Mouse (Mus musculus) embryonic facial prominence, embryonic 15.5 days (tissue): ENCODE measurements around the gene Fmnl2. TPM values are rescaled to one million over a fixed set of nuclear protein-coding genes. Genes with fewer than 3 reads are reported as not detected.
A peak's percentile ranks its signal among the peaks of the same experiment; 100 is the strongest.

ENCODE experiments used
- ATAC-seq: fragments of 200-750 bp; cut with Nextera tagmentation; 2 replicates; pipeline ENCODE4 v1.8.0; 2017; ENCODE audit warnings: low read depth, moderate TSS enrichment; ENCODE audit not compliant: insufficient number of reproducible peaks, low FRiP score, low TSS enrichment
- H3K27ac ChIP-seq: fragments of 300-500 bp; sonication (generic); replicated peaks from 2 replicates; pipeline ENCODE4 v1.5.1; 2015; ENCODE audit warnings: mild to moderate bottlenecking, inconsistent platforms
- H3K27me3 ChIP-seq: fragments of 300-500 bp; sonication (generic); 2 replicates; pipeline ENCODE4 v1.6.1; 2015; ENCODE audit warnings: inconsistent platforms
- H3K36me3 ChIP-seq: fragments of 300-500 bp; sonication (generic); 2 replicates; pipeline ENCODE4 v1.6.1; 2015; ENCODE audit warnings: mild to moderate bottlenecking, inconsistent platforms
- H3K4me1 ChIP-seq: fragments of 300-500 bp; sonication (generic); 2 replicates; pipeline ENCODE4 v1.6.1; 2015; ENCODE audit warnings: inconsistent platforms
- H3K4me2 ChIP-seq: fragments of 300-500 bp; sonication (generic); replicated peaks from 2 replicates; pipeline ENCODE4 v1.6.1; 2015; ENCODE audit warnings: mild to moderate bottlenecking, inconsistent platforms
- H3K4me3 ChIP-seq: fragments of 300-500 bp; sonication (generic); replicated peaks from 2 replicates; pipeline ENCODE4 v1.5.1; 2015; ENCODE audit warnings: mild to moderate bottlenecking, inconsistent platforms
- H3K9ac ChIP-seq: fragments of 300-500 bp; sonication (generic); 2 replicates; pipeline ENCODE4 v1.6.1; 2015; ENCODE audit warnings: inconsistent platforms
- H3K9me3 ChIP-seq: fragments of 300-500 bp; sonication (generic); replicated peaks from 2 replicates; pipeline ENCODE4 v1.6.1; 2016; ENCODE audit warnings: inconsistent platforms
- WGBS: fragments of 180-500 bp; shearing (Covaris S2); methylation state at CpG from one replicate; pipeline ENCODE4 v1.1.7; 2015; 5-methylcytosine and 5-hydroxymethylcytosine counted together
- polyA plus RNA-seq: library from polyadenylated mRNA; unstranded; fragments of >200 nt; fragmentation: Nextera tagmentation; extraction: Ambion mirVana; gene quantifications from 2 replicates; pipeline ENCODE4 v1.2.1, GENCODE M21; 2015

Gene Fmnl2
- polyA plus RNA-seq, 1 experiment from 2014 or later, result 8.1 TPM

DNA sequence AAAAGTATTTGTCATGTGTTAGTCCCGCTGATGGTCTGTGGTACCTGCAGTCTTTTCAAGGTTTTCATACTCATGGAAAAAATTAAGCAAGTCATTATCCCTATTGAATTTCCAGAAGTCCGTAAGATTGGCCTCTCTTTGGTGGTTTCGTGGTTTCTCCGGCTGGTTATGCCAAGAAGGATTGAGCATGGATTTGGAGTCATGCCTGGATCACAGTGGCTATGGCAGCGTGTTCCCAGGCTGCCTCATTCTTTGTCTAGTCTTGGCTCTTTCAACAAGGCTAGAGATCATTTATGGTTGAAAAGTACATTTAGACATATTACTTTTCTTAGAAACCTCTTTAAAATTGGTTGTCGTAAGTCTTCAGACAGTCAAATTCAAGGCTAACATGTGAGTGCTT lies 192.7 kb downstream of the Fmnl2 start:
- Histone ChIP-seq H3K4me3 (no peak overlapping the region), H3K9ac (no peak overlapping the region), H3K4me2 (no peak overlapping the region), H3K36me3 (peaks cover 3% of the 10 kb centered on the region; the same call in 1 of the 2 replicates), H3K27me3 (no peaks in the 10 kb centered on the region), H3K4me1 (peaks cover 46% of the 10 kb centered on the region), H3K9me3 (no peaks in the 10 kb centered on the region), H3K27ac (0 out of 2 replicates have a peak overlapping the region, but pooled peaks have one; percentile 39)
- 50% methylated on average over 6 of the region's 6 CpGs for WGBS
- ATAC-seq, result no peak

DNA sequence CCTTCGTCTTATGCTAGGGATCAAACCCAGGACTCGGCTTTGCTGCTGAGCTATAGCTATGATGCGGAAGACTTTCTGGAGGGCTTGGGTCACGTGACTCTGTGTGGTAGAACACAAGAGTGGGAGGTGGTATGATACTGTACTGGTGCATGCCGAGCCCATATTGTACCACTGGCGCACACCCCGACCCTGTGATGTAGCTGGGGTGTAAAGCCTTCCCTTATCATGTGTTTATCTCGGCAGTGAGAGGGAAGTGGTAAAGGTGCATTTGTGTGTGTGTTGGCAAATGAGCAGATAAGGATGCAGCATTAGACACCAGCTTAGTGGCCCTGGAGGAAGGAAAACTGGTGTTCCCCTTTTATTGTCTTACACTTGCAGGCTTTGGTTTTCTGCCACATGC lies 193.8 kb downstream of the Fmnl2 start:
- Histone ChIP-seq H3K27ac (peak overlapping the region; percentile 28; the same call in 1 of the 2 replicates), H3K4me2 (no peak overlapping the region), H3K27me3 (no peaks in the 10 kb centered on the region), H3K4me3 (no peak overlapping the region), H3K9me3 (no peaks in the 10 kb centered on the region), H3K4me1 (peaks cover 46% of the 10 kb centered on the region), H3K36me3 (peaks cover 3% of the 10 kb centered on the region; the same call in 1 of the 2 replicates), H3K9ac (no peak overlapping the region)
- 73% methylated on average over 8 of the region's 8 CpGs for WGBS
- ATAC-seq, result no peak

DNA sequence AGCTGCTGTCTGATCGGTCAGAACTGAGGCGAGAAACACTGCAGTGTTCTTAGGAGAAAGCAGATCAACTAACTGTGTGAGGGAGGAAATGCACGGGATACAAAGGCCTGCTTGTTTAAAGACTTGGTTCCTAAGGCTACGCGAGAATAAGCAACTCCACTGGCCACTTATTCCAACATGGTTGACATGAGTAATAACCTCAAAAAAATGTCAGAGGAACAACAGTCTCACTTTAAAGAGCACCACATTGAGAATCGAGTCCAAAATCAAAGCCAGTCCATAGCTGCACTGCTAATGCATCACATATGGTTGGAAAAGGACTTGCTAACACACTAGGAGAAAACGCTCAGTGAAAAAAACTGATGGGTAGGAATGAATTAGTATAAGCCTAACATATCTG lies 196.1 kb downstream of the Fmnl2 start:
- Histone ChIP-seq H3K9me3 (no peaks in the 10 kb centered on the region), H3K27ac (peak overlapping the region; percentile 75), H3K27me3 (no peaks in the 10 kb centered on the region), H3K9ac (no peak overlapping the region), H3K4me1 (peaks cover 31% of the 10 kb centered on the region), H3K36me3 (peaks cover 3% of the 10 kb centered on the region; the same call in 1 of the 2 replicates), H3K4me2 (no peak overlapping the region), H3K4me3 (no peak overlapping the region)
- WGBS, result 31% methylated on average over 7 of the region's 7 CpGs
- ATAC-seq, result peak; percentile 72

DNA sequence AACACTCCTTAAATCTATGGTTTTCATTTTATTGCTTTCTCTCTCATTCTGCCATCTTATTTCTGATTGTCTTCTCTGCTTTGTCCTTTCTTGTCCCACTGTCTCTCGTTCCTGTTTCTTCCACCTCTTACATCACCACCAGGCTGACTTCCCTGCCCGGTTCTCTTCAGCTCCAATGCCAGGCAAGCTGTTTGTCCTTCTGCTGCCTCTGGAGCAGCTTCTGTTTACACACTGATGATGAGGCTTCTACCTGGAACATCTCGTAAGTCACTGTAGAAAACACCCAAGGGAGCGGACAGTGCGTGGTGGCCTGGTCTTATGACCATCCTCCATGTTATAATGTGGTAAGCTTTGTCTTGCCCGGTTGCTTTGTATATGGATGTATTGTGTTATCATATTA lies 198.9 kb downstream of the Fmnl2 start:
- Histone ChIP-seq H3K4me1 (peaks cover 18% of the 10 kb centered on the region), H3K27me3 (no peaks in the 10 kb centered on the region), H3K27ac (no peak overlapping the region), H3K9ac (no peak overlapping the region), H3K36me3 (peaks cover 3% of the 10 kb centered on the region; the same call in 1 of the 2 replicates), H3K4me2 (no peak overlapping the region), H3K9me3 (no peaks in the 10 kb centered on the region), H3K4me3 (no peak overlapping the region)
- WGBS, result 94% methylated on average over 6 of the region's 6 CpGs
- no peak for ATAC-seq

DNA sequence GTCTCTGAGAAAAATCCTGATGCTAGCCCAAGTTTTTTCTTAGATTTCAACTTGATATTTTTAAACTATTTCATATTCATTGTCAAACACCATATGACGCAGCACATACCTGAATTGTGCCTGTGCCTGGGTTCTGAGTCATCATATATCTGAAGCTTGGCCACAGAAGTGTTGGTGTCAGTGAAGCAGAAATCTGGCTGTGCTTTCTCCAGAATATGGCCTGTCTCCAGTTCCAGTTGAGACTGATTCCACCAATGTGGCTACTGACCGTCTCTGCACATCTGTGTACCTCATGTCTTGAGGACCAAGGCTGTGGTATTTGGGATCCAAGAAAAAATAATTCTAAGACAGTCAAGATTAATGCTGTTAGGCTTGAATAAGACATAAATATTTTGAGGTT lies 199.6 kb downstream of the Fmnl2 start:
- 67% methylated on average over 2 of the region's 2 CpGs for WGBS
- Histone ChIP-seq H3K4me3 (no peak overlapping the region), H3K9ac (no peak overlapping the region), H3K4me2 (no peak overlapping the region), H3K4me1 (peaks cover 15% of the 10 kb centered on the region), H3K9me3 (no peaks in the 10 kb centered on the region), H3K27me3 (no peaks in the 10 kb centered on the region), H3K27ac (no peak overlapping the region), H3K36me3 (peaks cover 3% of the 10 kb centered on the region; the same call in 1 of the 2 replicates)
- no peak for ATAC-seq

DNA sequence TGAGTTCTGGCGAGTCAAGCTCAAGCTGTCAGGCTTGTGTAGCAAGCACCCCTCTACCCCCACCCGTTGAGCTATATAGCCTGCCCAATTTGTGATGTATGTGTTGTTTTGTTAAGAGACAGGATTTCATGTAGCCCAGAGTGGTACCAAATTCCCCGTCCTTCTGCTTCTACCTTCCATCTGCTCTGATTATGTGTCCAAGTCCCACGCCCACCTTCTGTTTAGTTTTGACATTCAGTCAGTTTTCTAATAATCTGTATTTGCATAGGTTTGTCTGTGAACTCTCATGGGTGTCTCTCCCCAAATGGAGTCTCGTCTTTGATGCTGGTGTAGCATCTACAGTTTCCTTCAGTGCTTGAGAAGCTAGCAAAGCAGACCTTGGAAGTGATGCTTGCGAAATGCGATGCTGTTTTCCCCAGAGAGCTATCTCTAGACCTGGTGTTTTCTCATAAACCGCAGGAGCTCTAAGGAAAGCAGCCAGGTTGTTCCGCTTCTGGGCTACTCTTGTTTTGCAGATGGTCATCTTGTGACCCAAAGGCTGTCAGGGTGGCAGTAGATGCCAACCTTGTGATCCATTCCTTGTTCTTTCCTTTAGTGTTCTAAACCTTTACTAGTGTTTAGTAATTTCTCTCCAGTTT lies 203.8 kb downstream of the Fmnl2 start:
- H3K4me3 ChIP-seq, result no peak overlapping the region
- no peaks in the 10 kb centered on the region for H3K9me3 ChIP-seq
- no peak overlapping the region for H3K9ac ChIP-seq
- H3K36me3 ChIP-seq, result no peaks in the 10 kb centered on the region
- WGBS, result 83% methylated on average over 9 of the region's 9 CpGs
- no peaks in the 10 kb centered on the region for H3K27me3 ChIP-seq
- no peak overlapping the region for H3K27ac ChIP-seq
- ATAC-seq, result no peak
- H3K4me2 ChIP-seq, result no peak overlapping the region
- no peaks in the 10 kb centered on the region for H3K4me1 ChIP-seq

DNA sequence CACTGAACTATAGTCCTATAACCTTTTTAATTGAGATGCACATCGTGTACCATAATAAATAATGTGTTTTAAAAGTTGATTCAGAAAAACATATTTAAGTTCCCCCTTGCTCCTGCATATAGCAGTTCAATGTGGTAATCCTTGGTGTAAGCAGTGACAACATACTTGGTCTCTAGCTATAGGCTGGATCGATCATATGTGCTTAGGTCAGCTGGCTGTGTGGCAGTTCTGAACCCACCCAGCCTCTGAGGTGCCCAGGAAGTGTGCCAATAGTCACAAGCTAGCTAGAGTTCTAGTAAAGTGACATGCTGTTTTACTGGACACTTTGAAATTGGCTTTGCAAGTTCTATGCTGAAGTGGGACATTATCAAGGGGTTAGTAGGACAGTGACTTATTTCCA lies 209.3 kb downstream of the Fmnl2 start:
- no peak for ATAC-seq
- Histone ChIP-seq H3K9ac (no peak overlapping the region), H3K4me3 (no peak overlapping the region), H3K36me3 (no peaks in the 10 kb centered on the region), H3K4me1 (0 out of 2 replicates have a peak, but pooled peaks cover 3% of the 10 kb centered on the region), H3K4me2 (no peak overlapping the region), H3K27ac (no peak overlapping the region), H3K27me3 (no peaks in the 10 kb centered on the region), H3K9me3 (no peaks in the 10 kb centered on the region)
- 94% methylated on average over 2 of the region's 2 CpGs for WGBS

DNA sequence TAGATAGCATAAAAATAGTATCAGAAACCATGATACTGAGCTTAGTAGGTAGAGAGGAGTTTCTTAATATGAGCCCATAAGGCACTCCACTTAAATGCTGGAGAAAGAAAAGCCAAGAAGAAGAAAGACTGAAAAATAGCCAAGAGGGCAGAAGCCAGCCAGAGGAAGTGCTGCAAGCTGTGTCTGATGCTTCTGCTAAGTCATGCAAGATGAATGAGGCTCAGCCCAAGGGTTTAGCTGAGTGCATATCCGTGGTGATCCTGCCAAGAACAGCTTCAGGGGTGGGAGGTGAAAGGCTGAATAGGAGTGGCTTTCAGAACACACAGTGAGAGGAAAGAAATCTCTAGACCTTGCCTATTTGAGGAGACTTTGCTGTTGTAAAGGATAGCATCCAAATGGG lies 212.9 kb downstream of the Fmnl2 start:
- H3K27ac ChIP-seq, result no peak overlapping the region
- no peak for ATAC-seq
- 0 out of 2 replicates have a peak, but pooled peaks cover 3% of the 10 kb centered on the region for H3K4me1 ChIP-seq
- 27% methylated on average over 1 of the region's 1 CpGs for whole genome bisulfite sequencing
- no peaks in the 10 kb centered on the region for H3K36me3 ChIP-seq
- H3K4me3 ChIP-seq, result no peak overlapping the region
- H3K9me3 ChIP-seq, result no peaks in the 10 kb centered on the region
- no peaks in the 10 kb centered on the region for H3K27me3 ChIP-seq
- no peak overlapping the region for H3K4me2 ChIP-seq
- no peak overlapping the region for H3K9ac ChIP-seq

DNA sequence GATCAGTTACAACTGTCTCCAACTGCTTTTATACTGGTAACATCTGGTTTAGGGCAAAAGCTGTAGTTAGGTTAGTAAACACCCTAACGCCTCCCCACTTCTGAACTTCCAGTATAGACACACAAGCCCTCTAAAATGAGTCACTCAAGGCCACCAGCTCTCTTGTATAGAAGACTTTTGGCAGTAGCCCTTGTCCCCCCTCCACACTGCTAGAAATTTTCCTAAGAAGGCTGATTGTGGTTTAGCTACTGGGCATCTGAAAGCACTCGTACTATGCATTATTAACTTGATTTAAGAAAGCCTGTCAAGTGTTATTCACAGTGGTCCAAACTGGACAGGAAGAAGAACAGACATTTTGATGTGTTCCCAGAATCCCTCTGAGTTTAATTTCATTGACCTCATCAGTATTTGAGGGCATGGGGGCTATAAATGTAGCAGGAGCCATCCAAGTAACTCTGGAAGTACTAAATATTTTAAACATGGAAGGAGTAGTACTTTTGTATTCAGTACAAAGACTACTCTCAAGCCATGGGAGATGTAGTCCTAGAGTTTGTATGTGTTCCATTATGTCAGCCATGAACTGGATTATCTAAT lies 222.1 kb downstream of the Fmnl2 start:
- no peak overlapping the region for H3K9ac ChIP-seq
- WGBS, result 63% methylated on average over 2 of the region's 2 CpGs

DNA sequence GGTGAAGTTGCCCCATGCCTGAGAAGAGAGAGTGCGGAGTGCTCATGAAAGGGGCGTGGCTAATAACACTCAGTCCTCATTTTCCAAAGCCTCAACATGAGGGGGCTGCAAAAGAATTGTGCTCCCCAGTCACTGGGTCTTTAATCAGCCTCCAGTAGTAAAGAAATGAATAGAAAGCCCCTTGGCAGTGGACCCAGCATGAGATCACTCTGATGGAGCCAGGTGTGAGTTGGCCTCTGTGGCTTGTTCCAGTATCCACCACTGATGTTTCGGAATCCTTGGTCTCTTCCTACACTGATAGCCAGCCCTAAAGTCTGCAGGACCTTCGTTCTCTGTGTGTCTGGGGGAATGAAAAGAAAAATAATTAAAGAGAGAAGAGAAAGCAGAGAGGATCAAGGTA lies 224.4 kb downstream of the Fmnl2 start:
- no peak for ATAC-seq
- no peak overlapping the region for H3K4me3 ChIP-seq
- H3K4me2 ChIP-seq, result no peak overlapping the region
- no peak overlapping the region for H3K27ac ChIP-seq
- WGBS, result 86% methylated on average over 4 of the region's 4 CpGs
- H3K9ac ChIP-seq, result no peak overlapping the region
- H3K36me3 ChIP-seq, result no peaks in the 10 kb centered on the region
- 0 out of 2 replicates have a peak, but pooled peaks cover 5% of the 10 kb centered on the region for H3K4me1 ChIP-seq
- H3K27me3 ChIP-seq, result no peaks in the 10 kb centered on the region
- H3K9me3 ChIP-seq, result no peaks in the 10 kb centered on the region

More for the DNA sequence above, 222.1 kb downstream of the Fmnl2 start:
- H3K27ac ChIP-seq, result no peak overlapping the region
- no peak overlapping the region for H3K4me2 ChIP-seq
- H3K9me3 ChIP-seq, result no peaks in the 10 kb centered on the region
- no peak for ATAC-seq
- H3K4me1 ChIP-seq, result 0 out of 2 replicates have a peak, but pooled peaks cover 5% of the 10 kb centered on the region
- no peaks in the 10 kb centered on the region for H3K36me3 ChIP-seq
- H3K4me3 ChIP-seq, result no peak overlapping the region
- no peaks in the 10 kb centered on the region for H3K27me3 ChIP-seq

DNA sequence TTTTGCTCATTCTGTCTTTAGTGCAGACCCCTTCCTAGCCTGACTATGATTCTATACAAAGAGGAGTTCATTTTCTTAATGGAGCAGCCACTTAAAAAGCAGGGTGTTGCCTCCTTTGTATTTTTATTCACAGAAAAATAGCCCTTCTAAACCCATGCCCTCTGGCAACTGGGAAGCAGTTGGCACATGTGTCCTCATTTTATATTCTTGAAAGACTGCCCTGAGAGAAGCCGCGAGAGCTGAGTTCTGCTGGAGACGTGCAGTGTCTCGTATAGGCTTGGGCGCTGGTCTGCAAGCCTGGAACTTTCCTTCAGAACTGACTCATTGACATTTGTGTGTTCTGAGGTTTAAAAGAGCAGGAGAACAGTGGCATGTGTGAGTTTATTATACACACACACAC lies 224.8 kb downstream of the Fmnl2 start:
- WGBS, result 57% methylated on average over 5 of the region's 5 CpGs

More for the DNA sequence above, 224.8 kb downstream of the Fmnl2 start:
- no peaks in the 10 kb centered on the region for H3K9me3 ChIP-seq
- no peak overlapping the region for H3K4me3 ChIP-seq
- H3K36me3 ChIP-seq, result no peaks in the 10 kb centered on the region
- no peaks in the 10 kb centered on the region for H3K27me3 ChIP-seq
- 0 out of 2 replicates have a peak, but pooled peaks cover 5% of the 10 kb centered on the region for H3K4me1 ChIP-seq
- H3K4me2 ChIP-seq, result no peak overlapping the region
- H3K9ac ChIP-seq, result no peak overlapping the region
- no peak for ATAC-seq
- H3K27ac ChIP-seq, result no peak overlapping the region
